Mouse (Mus musculus) kidney, adult 2 months (tissue): Measurements from ENCODE around the gene Cdca3. TPM values are rescaled to one million over a fixed set of nuclear protein-coding genes. Genes with fewer than 3 reads are reported as not detected.

ENCODE experiments used
- DNase-seq: peaks from one replicate; pipeline ENCODE4 v3.0.0; 2021
- H3K27ac ChIP-seq: fragments of 200-500 bp; 2 replicates; pipeline ENCODE4 v1.5.1; 2012; ENCODE audit warnings: low read depth, low read length, control low read depth, inconsistent platforms; ENCODE audit not compliant: insufficient read depth
- H3K27me3 ChIP-seq: fragments of 200-500 bp; replicated peaks from 2 replicates; pipeline ENCODE4 v1.6.1; 2012; ENCODE audit warnings: mild to moderate bottlenecking, moderate library complexity, low read length, inconsistent platforms; ENCODE audit not compliant: control insufficient read depth, insufficient read depth
- H3K36me3 ChIP-seq: fragments of 200-500 bp; 2 replicates; pipeline ENCODE4 v1.6.1; 2012; ENCODE audit warnings: mild to moderate bottlenecking, moderate library complexity, low read length, inconsistent platforms; ENCODE audit not compliant: control insufficient read depth, insufficient read depth
- H3K4me1 ChIP-seq: fragments of 200-500 bp; 2 replicates; pipeline ENCODE4 v1.6.1; 2011; ENCODE audit warnings: low read length; ENCODE audit not compliant: control insufficient read depth, insufficient read depth
- H3K4me3 ChIP-seq: fragments of 200-500 bp; 2 replicates; pipeline ENCODE4 v1.5.1; 2011; ENCODE audit warnings: mild to moderate bottlenecking, low read depth, low read length, control low read depth; ENCODE audit not compliant: insufficient read depth
- CTCF ChIP-seq: fragments of 200-500 bp; conservative IDR thresholded peaks from 2 replicates; pipeline ENCODE4 v1.5.1; 2011; ENCODE audit warnings: low read depth, mild to moderate bottlenecking, control low read depth, low read length, moderate library complexity, mixed read lengths; ENCODE audit not compliant: insufficient read depth, insufficient read length
- POLR2A ChIP-seq: fragments of 200-500 bp; IDR thresholded peaks from one replicate; pipeline ENCODE4 v1.6.1; 2011; ENCODE audit warnings: low read depth, low read length, control low read depth
- WGBS: fragments of 180-500 bp; shearing (Covaris S2); methylation state at CpG from one replicate; pipeline ENCODE4 v1.1.7; 2018; 5-methylcytosine and 5-hydroxymethylcytosine counted together
- polyA plus RNA-seq: library from polyadenylated mRNA; depleted of rRNA; stranded (reverse); fragments of >200 nt; gene quantifications from 2 replicates; pipeline ENCODE4 v1.2.3, GENCODE M21; 2012

Cdca3 gene
- polyA plus RNA-seq, 1 experiment, result 4.2 TPM

DNA sequence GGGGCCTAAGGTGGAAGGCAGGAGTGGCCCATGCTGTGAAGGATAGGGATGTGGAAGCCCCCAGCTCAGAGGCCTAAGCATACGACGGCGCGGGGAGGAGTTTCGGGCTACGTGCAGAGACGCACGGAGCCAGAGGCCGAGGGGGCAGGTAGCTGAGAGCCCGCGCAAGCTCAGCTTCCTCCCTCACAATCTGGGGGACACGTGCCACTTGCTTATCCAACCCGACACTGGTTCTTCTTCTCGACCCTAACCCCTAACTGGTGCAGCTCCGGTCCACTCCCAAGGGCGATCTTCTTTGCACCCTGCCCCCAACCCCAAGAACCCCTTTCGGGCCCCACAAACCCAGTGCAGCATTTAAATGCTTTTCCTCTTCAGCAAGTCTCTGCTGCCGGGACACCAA is 15.9 kb upstream of the Cdca3 start:
- no peaks in the 10 kb centered on the region for H3K27me3 ChIP-seq
- TF ChIP-seq CTCF, result no peak
- TF ChIP-seq POLR2A, result no peak
- H3K4me3 ChIP-seq, result peak overlapping the region; percentile 84
- DNase-seq, result peak; percentile 73
- H3K4me1 ChIP-seq, result peaks cover 16% of the 10 kb centered on the region
- peak overlapping the region; percentile 49 for H3K27ac ChIP-seq
- peaks cover 4% of the 10 kb centered on the region for H3K36me3 ChIP-seq
- 0% methylated on average over 18 of the region's 18 CpGs for WGBS

DNA sequence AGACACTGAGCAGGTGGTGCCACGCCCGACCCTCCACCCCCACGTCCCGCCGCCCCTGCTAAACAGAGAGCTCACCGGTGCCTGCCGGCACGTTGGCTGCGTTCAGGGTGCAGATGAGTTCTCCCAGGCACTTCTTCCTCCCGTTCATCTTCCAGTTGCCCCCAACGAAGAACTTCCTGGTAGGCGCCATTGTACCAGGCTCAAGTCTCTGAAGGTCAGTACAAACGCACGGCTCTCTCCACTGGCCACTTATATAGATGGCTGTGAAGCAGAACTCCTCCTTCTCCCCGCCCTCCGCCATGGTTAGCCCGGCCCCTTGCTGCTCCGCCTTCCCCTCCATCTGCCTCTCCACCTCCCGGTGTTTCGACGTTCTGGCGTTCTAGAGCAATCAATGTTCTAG is 15.4 kb upstream of the Cdca3 start, which contains the start of gene Tpi1:
Tpi1 (minus strand) TSS at position 364 of the 400 bp plus-strand sequence.
- H3K27ac ChIP-seq, result peak within 1 kb of the TSS; percentile 49
- 1% methylated on average over 22 of the region's 22 CpGs for WGBS
- peak; percentile 95 for DNase-seq
- no peaks in the 10 kb centered on the region for H3K27me3 ChIP-seq
- peak within 1 kb of the TSS; percentile 84 for H3K4me3 ChIP-seq
- peaks cover 4% of the 10 kb centered on the region for H3K36me3 ChIP-seq
- 0 out of 2 replicates have a peak, but pooled peaks have one; percentile 1 for TF ChIP-seq CTCF
- TF ChIP-seq POLR2A, result peak; percentile 97
- H3K4me1 ChIP-seq, result peaks cover 16% of the 10 kb centered on the region

DNA sequence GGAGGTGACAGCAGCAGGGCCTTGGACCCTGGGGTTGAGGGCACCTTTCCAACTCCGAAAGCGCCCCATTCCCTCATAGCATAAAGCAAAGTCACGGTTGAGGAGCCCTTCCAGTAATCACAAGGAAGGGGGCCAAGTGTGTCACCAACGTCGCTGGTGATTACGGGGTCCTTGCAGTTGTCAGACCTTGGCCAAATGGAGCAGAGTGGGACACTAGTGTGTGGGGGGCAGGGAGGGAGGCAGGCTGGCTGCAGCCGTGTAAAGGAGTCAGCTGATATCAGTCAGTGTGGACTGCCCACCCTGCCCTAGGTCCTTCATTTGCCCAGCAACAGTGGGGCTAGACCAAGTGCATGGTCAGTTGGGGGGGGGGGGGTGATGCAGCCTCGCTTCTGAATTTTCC is 14.9 kb upstream of the Cdca3 start:
- peaks cover 16% of the 10 kb centered on the region for H3K4me1 ChIP-seq
- TF ChIP-seq CTCF (no peak), POLR2A (no peak)
- 24% methylated on average over 8 of the region's 8 CpGs for WGBS
- H3K27me3 ChIP-seq, result no peaks in the 10 kb centered on the region
- peak overlapping the region; percentile 84 for H3K4me3 ChIP-seq
- DNase-seq, result no peak
- H3K27ac ChIP-seq, result peak overlapping the region; percentile 32; the same call in 1 of the 2 replicates
- H3K36me3 ChIP-seq, result peaks cover 4% of the 10 kb centered on the region

DNA sequence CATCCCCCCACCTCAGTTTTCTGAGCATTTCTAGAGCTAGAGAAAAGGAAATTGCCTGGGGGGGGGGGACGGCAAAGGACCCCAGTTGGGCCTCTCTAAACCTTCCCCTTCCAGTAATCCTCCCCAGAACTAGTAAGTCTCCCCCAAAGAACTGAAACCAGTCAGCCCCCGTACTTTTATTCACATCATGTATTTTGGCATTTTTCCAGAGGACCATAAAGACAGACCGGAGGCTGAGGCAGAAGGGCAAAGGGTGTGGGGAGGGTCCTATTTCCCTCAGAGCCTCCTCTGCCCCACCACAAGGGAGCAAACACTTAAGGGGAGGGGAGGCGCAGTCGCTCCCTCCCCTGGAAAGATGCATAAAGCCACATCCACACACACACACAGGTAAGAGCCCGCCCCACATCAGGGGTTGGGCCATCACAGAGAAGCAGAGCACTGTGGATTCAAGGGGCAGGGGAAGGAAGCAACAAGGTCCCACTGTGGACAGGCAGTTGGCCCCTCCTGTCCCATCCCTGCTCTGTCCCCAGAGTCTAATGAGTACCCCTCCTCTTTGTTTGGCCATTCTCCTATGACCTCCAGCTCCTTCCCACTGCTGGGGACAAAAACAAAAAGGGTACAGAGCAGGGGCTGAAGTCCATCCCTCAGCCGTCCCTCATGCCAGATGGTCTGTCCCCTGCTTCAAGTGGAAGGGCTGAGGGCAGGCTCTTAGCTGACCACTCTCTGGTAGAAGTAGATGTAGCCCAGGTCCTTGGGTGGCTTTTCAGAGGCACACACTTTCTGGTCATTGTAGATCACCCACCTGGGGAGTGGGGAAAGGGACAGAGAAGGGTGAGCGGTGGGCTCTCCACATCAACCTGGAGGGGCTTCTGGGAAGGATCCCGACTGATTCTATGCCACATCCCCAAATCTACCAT is 14.2 kb upstream of the Cdca3 start:
- TF ChIP-seq POLR2A (no peak), CTCF (no peak)
- H3K36me3 ChIP-seq, result peaks cover 4% of the 10 kb centered on the region
- whole genome bisulfite sequencing, result 65% methylated on average over 9 of the region's 9 CpGs
- H3K27me3 ChIP-seq, result no peaks in the 10 kb centered on the region
- peaks cover 12% of the 10 kb centered on the region for H3K4me1 ChIP-seq
- DNase-seq, result no peak
- no peak overlapping the region for H3K27ac ChIP-seq
- no peak overlapping the region for H3K4me3 ChIP-seq

DNA sequence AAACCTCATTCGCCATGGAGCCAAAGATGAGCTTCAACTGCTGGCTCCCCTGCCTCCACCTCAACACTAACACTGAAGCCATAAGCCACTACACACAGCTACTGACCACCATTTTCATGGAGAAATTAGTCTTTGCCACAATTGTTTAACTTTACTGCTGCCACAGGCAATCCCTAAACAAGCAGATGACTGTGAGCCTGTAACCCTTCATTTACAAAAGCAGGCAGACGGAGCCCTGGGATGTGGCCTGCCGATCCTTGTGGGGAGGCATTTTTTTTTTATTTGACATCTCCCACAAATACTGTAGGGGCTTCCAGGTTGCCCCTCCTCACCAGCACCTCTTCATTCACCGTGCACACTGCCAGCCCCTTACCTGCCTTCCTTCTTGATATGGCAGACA is 12.7 kb upstream of the Cdca3 start:
- Histone ChIP-seq H3K4me3 (no peak overlapping the region), H3K27me3 (no peaks in the 10 kb centered on the region), H3K27ac (no peak overlapping the region), H3K4me1 (peaks cover 12% of the 10 kb centered on the region), H3K36me3 (peaks cover 8% of the 10 kb centered on the region)
- TF ChIP-seq CTCF (no peak), POLR2A (no peak)
- 92% methylated on average over 4 of the region's 4 CpGs for WGBS
- no peak for DNase-seq

DNA sequence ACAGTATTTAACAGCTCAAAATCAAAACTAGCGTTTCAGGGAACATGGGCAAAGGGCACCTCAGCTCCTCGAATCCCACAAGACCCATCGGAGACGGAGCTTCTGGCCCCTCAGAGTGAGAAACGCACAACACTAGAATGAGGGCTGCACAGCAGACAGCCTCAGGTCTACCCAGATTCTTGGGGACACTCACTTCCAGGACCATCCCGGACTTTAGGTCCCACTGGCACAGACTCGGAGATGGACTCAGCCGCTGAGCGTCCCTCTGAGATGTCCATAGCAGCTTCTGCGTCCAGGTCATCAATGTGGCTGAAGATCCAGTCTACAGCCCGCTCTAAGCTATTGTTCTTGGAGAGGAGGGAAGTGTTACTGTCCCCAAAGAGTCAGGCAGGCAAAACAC is 12.2 kb upstream of the Cdca3 start:
- WGBS, result 98% methylated on average over 11 of the region's 11 CpGs
- Histone ChIP-seq H3K36me3 (peaks cover 4% of the 10 kb centered on the region), H3K4me3 (no peak overlapping the region), H3K4me1 (peaks cover 8% of the 10 kb centered on the region), H3K27me3 (no peaks in the 10 kb centered on the region), H3K27ac (no peak overlapping the region)
- no peak for TF ChIP-seq CTCF
- TF ChIP-seq POLR2A, result no peak
- DNase-seq, result no peak

DNA sequence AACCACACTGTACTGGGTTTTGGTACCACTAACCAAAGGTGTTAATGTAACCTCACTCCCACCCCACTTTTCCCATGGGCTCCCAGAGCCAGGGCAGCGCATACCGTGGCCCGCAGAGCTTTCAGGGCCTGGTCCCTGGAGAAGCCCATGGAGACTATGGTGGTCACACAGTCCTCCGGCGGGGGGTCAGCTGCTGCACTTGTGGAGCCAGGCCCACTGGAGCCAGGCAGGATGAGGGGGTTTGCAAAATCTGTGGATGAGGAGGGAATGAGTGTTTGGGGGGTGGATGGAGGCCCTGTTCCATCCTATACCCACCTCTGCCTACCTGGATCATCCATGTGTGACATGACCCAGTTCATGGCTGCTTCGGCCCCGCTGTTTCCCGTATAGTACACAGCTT is 11.8 kb upstream of the Cdca3 start:
- Histone ChIP-seq H3K4me3 (no peak overlapping the region), H3K27ac (no peak overlapping the region), H3K4me1 (peaks cover 5% of the 10 kb centered on the region), H3K36me3 (peaks cover 4% of the 10 kb centered on the region), H3K27me3 (no peaks in the 10 kb centered on the region)
- 91% methylated on average over 8 of the region's 8 CpGs for WGBS
- DNase-seq, result no peak
- TF ChIP-seq POLR2A (no peak), CTCF (no peak)
